ENCODE assay signal across 18 mouse cellular contexts in the genomic region with DNA sequence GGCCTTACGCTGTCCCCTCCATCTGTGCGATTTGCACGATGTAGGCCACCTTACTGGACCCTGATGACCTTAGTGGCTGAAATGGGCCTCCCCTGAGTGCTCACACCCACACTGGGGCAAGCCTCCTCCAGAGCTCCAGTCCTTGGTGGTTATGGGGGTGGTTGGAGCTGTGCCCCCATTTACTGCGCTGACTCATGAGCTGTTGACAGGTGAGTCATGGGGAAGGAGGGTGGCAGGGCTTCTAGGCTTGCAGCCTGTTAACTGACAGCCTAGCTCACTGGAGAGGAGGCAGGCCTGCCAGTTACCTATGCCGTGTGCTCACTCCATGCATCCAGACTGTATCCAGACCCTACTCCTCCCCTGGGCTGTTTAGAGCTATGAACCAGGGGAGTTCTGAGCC.
DNase-seq lines count a peak whose midpoint lies in the region; ATAC-seq lines count a peak whose summit lies in the region.
"Had no signal": no experiment of that assay in that cellular context is flagged by ENCODE, and none has a peak within 500 bp of the region (broad histone marks: within the 10 kb centered on the region; RNA-seq: fewer than 3 reads in every experiment).

No protein-coding gene starts in this region.

- WGBS in forebrain, embryonic 15.5 days: 91% methylated on average over 5 of the region's 5 CpGs
- 88% methylated on average over 5 of the region's 5 CpGs for WGBS in forebrain, embryonic 16.5 days

- no peak overlapping the region for H3K4me2 ChIP-seq in forebrain, embryonic 15.5 days (replicated peaks)
- no peak overlapping the region for H3K4me2 ChIP-seq in forebrain, embryonic 16.5 days (ENCODE audit: low read length)
- H3K4me2 ChIP-seq: intestine, embryonic 15.5 days; liver, embryonic 11.5 days; midbrain, embryonic 12.5 days had no signal

- ATAC-seq in forebrain, embryonic 15.5 days (replicated peaks): no peak
- no peak for ATAC-seq in forebrain, embryonic 16.5 days
- ATAC-seq: CD4-positive, CD25-positive, alpha-beta regulatory T cell, adult 4 months; forebrain, embryonic 14.5 days; intestine, embryonic 15.5 days; lung, postnatal 0 days had no signal

- peak; percentile 39 for DNase-seq in layer of hippocampus, adult 11-12 months (ENCODE audit: low spot score)
- DNase-seq in layer of hippocampus, adult 9-10 months (ENCODE audit: low spot score): no peak
- peak; percentile 17 for DNase-seq in 416B (ENCODE audit: low read depth)
- DNase-seq in adrenal gland, postnatal 25 days: peak; percentile 52
- peak; percentile 35 to 50 for DNase-seq in right cerebral cortex, postnatal 10 days (ENCODE audit: low spot score in 2 of 2)
- DNase-seq in testis, postnatal 10 days (ENCODE audit: low spot score): no peak
- DNase-seq: cerebellum, adult 9-11 months; heart, adult 2 months; kidney, postnatal 36 days had no signal

- no peaks in the 10 kb centered on the region for H3K4me1 ChIP-seq in forebrain, embryonic 15.5 days
- H3K4me1 ChIP-seq in forebrain, embryonic 16.5 days (replicated peaks; ENCODE audit: control insufficient read depth, insufficient read depth, low read length): no peaks in the 10 kb centered on the region
- H3K4me1 ChIP-seq: intestine, embryonic 15.5 days; midbrain, embryonic 12.5 days had no signal

- no peak overlapping the region for H3K9ac ChIP-seq in forebrain, embryonic 15.5 days (replicated peaks)
- H3K9ac ChIP-seq in forebrain, embryonic 16.5 days (replicated peaks; ENCODE audit: low read depth, low read length): no peak overlapping the region
- H3K9ac ChIP-seq: intestine, embryonic 15.5 days; midbrain, embryonic 12.5 days had no signal

- H3K36me3 ChIP-seq in forebrain, embryonic 15.5 days: no peaks in the 10 kb centered on the region
- H3K36me3 ChIP-seq in forebrain, embryonic 16.5 days (ENCODE audit: control insufficient read depth, insufficient read depth): no peaks in the 10 kb centered on the region
- H3K36me3 ChIP-seq: embryonic facial prominence, embryonic 10.5 days; intestine, embryonic 15.5 days; midbrain, embryonic 12.5 days had no signal

- no peak overlapping the region for H3K27ac ChIP-seq in forebrain, embryonic 15.5 days (replicated peaks)
- no peak overlapping the region for H3K27ac ChIP-seq in forebrain, embryonic 16.5 days (ENCODE audit: low read length)
- H3K27ac ChIP-seq: embryonic facial prominence, embryonic 10.5 days; heart, adult 2 months; intestine, embryonic 15.5 days; midbrain, embryonic 12.5 days had no signal

- H3K9me3 ChIP-seq in forebrain, embryonic 15.5 days: no peaks in the 10 kb centered on the region
- no peaks in the 10 kb centered on the region for H3K9me3 ChIP-seq in forebrain, embryonic 16.5 days (ENCODE audit: control insufficient read depth, low read length)
- H3K9me3 ChIP-seq: embryonic facial prominence, embryonic 10.5 days; intestine, embryonic 15.5 days; midbrain, embryonic 12.5 days had no signal

- H3K4me3 ChIP-seq in forebrain, embryonic 15.5 days: no peak overlapping the region
- no peak overlapping the region for H3K4me3 ChIP-seq in forebrain, embryonic 16.5 days (replicated peaks; ENCODE audit: low read length)
- H3K4me3 ChIP-seq: embryonic facial prominence, embryonic 10.5 days; heart, adult 2 months; intestine, embryonic 15.5 days; midbrain, embryonic 12.5 days had no signal

- H3K27me3 ChIP-seq in forebrain, embryonic 15.5 days: no peaks in the 10 kb centered on the region
- no peaks in the 10 kb centered on the region for H3K27me3 ChIP-seq in forebrain, embryonic 16.5 days (replicated peaks; ENCODE audit: control insufficient read depth, insufficient read depth, low read length)
- H3K27me3 ChIP-seq: intestine, embryonic 15.5 days; midbrain, embryonic 12.5 days had no signal

Comparison
In these comparisons a context has a peak if more than half of its experiments do, and no peak if none do; other contexts are left out.
1. DNase-seq: peak in layer of hippocampus, adult 11-12 months (single experiment), 416B (single experiment), adrenal gland, postnatal 25 days (single experiment) and right cerebral cortex, postnatal 10 days (2 of 2); none in layer of hippocampus, adult 9-10 months (single experiment) and testis, postnatal 10 days (single experiment).